Mouse (Mus musculus) testis, postnatal 14 days (tissue): Measurements from ENCODE around the gene Tmem135.
"Not testable (repeated sequence)": the region's sequence is repeated elsewhere in the genome, so short reads cannot be mapped to it uniquely, and the experiment has no call there.

ENCODE experiments used
- DNase-seq: peaks from one replicate; pipeline ENCODE4 v3.0.0; 2021; ENCODE audit warnings: low spot score

The Tmem135 gene

DNA sequence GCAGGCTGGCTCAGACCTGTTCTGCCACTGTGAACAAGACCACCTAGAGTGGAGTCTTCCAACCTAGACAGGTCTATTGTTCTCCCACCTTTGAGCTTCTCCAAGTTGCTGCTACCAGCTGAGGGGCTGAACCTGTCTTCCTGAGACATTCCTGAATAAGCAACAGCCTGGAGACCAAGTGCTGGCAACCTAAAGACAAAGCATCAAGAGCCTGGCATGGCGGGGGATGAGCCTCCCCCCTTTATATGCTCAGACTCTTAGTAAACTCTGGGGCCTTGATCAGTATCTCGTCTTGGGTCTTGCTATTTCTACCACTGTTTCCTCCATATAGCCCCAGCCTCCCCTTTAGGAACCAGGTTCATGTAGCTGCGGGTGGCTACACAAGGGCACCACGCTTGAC, 81.3 kb downstream of the Tmem135 start:
- not testable (repeated sequence) for DNase-seq

- no peak for DNase-seq
These were observed 84.7 kb downstream of the Tmem135 start for GRCm38 (mm10) chr7:89319351-89319750.

GRCm38 (mm10) chr7:89317088-89317487, 86.9 kb downstream of the Tmem135 start:
- DNase-seq = not testable (repeated sequence)

- DNase-seq = no peak
These were observed 87.9 kb downstream of the Tmem135 start for GRCm38 (mm10) chr7:89316112-89316511.

- no peak for DNase-seq
These were observed 92.5 kb downstream of the Tmem135 start for GRCm38 (mm10) chr7:89311555-89311954.

DNA sequence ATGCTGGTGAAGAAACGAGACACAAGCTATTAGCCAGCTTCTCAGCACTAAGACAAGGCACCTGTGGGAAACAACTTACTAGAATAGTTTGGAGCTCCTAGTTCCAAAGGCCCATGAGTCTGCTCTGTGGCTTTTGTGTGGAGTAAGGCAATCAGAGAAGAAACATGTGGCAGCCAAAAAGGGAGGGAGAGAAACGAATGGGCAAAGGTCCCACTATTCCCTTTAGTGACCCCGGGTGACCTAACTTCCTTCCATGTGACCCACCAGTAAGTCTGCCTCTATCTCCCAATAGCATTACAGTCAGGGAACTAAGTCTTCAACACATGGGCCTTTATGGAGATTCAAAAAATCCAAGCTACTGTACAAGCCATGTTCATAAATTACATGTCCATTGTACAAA, 95.1 kb downstream of the Tmem135 start:
- DNase-seq = no peak

- no peak for DNase-seq
These were observed 95.8 kb downstream of the Tmem135 start for GRCm38 (mm10) chr7:89308238-89308637.

DNA sequence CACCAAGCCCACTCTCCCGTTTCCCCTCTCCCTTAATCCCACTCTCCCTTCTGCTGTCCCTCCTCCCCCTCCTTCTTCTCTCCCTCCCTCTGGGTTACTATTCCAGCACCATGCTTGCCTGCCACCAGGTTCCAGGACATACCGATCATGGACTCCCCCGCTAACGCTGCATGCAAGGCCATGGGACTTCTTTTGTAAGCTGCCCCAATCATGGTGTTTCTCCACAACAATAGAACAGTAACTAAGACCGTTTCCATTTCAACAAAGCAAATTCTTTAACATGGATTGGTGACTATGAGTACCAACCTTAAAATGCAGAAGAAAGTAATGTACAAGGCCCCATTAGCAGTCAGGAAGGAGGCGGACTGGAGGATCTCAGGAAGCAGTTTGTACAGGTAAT, 97.2 kb downstream of the Tmem135 start:
- DNase-seq = no peak

- DNase-seq = no peak
These were observed 99.1 kb downstream of the Tmem135 start for GRCm38 (mm10) chr7:89304958-89305357.

DNA sequence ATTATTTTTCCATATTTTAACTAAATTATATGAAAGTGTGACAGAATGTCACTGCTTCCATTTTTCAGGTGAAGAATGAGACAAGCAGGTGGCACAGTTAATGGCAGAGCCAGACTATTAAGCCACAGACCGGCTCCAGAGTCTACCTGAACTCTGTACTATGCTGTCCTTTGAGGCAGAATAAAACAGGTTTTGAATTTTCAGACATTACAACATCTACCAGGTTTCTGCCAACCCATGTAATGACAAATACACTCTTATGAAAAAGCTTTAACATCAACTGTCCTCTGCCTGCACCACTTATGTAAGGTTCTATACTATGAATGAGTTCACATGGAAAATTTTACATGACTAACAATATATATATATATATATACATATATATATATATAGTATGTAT, 100.3 kb downstream of the Tmem135 start:
- DNase-seq = no peak

DNA sequence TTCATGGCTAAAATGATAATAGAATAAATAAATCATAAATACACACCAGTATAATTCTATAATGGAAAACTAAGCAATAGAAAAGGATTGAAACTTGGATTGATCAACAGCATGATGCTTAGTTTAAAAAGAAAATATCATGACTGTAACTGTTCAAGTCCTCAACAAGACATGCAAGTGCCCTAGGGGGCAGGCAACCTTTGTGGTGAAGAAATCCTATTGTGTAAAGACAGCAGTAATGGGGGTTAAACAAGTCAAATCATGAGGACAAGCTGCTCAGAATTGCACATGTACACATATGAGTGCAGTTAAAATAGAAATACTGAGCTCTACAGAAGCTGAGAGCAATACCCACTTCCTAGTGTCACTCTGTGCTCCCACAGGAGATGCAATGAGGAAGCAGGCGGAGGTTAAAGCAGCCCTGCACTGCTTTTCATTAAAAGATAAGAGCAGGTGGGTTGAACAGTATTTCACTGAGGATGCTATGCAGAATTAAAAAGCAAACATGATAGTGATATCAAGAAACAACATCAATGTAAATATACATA, 105.0 kb downstream of the Tmem135 start:
- no peak for DNase-seq

DNA sequence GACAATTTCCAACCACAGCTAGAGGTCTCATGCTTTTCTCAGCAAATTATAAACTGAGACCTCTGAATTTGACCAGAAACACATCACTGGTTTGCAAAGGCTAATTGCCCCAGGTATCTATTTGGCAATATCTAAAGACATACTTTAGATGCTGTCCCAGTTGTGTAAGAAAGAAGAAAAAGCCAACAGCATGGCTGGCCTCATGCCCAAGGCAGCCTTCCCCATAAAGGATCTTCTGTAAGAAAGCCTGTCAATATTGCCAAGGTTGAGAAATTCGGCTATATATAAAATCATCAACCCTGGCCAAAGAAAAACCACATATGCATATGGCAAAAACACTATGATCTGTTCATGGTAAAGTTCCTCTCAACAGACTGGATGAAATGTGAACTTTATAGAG, 107.1 kb downstream of the Tmem135 start:
- no peak for DNase-seq

DNA sequence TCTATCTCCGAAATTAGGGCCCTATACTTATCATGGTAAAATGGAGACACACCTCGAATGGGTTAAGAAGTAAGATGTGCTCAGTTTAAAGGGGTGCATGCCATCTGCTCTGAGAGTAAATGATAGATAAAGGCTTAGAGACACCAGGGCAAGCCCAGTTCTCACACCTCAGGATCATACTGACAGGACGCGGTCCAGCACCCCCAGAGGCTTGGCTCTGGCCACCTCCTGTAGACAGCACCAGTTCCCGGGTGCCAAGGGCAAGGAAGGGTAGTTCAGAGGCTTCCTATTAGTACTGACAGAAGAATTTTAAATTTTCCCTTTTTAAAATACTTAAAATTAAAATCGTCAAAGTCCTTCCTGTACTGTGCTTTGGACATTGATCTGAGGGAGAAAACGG, 121.4 kb downstream of the Tmem135 start:
- DNase-seq = no peak

DNA sequence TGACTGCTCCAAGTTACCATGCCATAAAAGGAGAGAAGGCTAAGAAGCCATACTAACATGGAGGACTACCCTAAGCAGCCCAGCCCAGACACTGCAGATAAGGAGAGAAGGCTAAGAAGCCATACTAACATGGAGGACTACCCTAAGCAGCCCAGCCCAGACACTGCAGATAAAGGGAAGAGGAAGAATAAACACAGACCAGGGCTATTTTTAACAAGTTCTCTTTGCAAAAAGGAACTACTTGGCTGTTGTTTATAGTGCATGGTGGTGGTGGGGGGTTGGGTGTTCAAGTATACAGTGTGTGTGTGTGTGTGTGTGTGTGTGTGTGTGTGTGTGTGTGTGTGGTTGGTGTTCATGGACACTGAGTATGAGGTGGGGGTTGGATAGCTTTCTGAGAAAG, 133.6 kb downstream of the Tmem135 start:
- DNase-seq = not testable (repeated sequence)

- no peak for DNase-seq
These were observed 134.2 kb downstream of the Tmem135 start for GRCm38 (mm10) chr7:89269826-89270225.

GRCm38 (mm10) chr7:89267542-89267941, 136.5 kb downstream of the Tmem135 start:
- DNase-seq = no peak

GRCm38 (mm10) chr7:89266017-89266760, 137.8 kb downstream of the Tmem135 start:
- no peak for DNase-seq

- DNase-seq = no peak
These were observed 143.1 kb downstream of the Tmem135 start for GRCm38 (mm10) chr7:89260966-89261365.

DNA sequence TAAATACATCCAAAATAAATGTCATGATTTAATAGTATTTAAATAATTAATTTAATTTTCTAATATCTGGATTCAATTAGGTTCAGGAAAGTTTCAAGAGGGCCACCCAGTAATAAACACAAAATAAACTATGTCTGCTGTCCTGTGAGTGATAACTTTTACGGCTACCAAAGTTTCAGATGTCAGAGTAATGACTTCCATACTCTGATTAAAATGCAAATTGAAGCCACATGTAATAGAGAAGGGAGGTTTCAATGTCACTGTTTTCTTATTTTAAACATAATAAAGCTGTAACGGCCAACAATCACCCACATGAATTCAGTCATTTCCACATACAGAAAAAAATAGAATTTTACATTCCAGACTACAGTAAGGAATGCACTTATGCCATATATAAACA, 145.2 kb downstream of the Tmem135 start:
- DNase-seq = no peak

GRCm38 (mm10) chr7:89257871-89258502, 146.0 kb downstream of the Tmem135 start:
- no peak for DNase-seq

- no peak for DNase-seq
These were observed 150.2 kb downstream of the Tmem135 start for GRCm38 (mm10) chr7:89253772-89254171.

DNA sequence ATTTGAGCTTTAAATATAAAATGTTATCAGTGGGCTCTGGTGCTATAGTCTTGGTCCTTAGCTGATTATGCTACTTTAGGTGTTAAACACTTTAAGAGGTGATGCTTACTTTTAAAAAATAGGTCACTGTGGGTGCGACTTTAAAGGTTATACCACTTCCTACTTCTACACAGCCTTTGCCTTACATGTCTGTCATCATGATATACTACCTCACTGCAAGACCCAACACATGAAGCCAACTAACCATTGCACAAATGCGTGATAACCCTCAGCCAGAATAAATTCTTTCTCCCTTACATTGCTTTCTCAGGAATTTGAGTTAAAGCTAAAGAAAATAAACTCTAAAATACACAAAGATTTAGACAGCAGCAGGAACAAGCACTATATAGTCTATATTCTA, 150.7 kb downstream of the Tmem135 start:
- DNase-seq = no peak

DNA sequence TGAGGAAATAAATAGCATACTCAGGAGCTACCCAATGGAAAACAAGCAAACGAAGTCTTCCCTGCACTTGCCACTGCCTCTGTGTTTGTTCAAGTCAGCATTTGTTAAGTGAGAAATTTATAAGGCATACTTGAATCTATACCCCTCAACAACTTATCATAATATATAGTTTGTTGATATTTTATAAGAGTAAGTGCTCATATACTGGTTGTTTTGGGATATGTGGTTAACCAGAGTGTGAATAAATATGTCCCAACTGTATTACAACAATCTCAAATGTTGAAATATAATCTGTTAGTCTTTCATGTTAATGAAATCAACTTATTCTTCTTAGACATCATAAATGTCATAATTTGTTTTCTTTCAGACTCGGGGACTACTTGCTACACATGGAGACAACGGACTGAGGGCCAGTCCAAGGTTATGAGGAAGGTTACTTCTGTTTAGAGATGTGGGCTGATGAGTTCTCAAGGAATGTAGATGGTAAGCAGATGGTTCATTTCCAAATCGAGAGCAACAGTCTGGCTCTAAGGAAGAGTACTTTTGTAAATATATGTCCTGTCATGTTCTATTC, 152.1 kb downstream of the Tmem135 start:
- DNase-seq = no peak
